Mouse (Mus musculus): ENCODE results near the gene Plcxd2.

GRCm38 (mm10) chr16:45928090-45928489 is 81.9 kb downstream of the Plcxd2 start:
- no peak for TF ChIP-seq CTCF (IDR thresholded peaks at IDR 0.05; ENCODE audit: borderline replicate concordance, control insufficient read depth, extremely low read depth, insufficient read depth, low read length, poor library complexity)
- no peak for TF ChIP-seq POLR2A (IDR thresholded peaks at IDR 0.05; ENCODE audit: control insufficient read depth, extremely low read depth, insufficient read depth, low read length, poor library complexity)

Data from thymus, adult 2 months (tissue).